Mouse (Mus musculus) B cell, adult 67 days (primary cell): ENCODE data around the gene Gap43. TPM values are rescaled to one million over a fixed set of nuclear protein-coding genes. Genes with fewer than 3 reads are reported as not detected.

Experiments used
- total RNA-seq, 2 experiments: library from RNA; stranded (reverse); gene quantifications; 4 replicates each; pipeline ENCODE4 v1.2.4; 2023

The Gap43 gene
- not detected for total RNA-seq

DNA sequence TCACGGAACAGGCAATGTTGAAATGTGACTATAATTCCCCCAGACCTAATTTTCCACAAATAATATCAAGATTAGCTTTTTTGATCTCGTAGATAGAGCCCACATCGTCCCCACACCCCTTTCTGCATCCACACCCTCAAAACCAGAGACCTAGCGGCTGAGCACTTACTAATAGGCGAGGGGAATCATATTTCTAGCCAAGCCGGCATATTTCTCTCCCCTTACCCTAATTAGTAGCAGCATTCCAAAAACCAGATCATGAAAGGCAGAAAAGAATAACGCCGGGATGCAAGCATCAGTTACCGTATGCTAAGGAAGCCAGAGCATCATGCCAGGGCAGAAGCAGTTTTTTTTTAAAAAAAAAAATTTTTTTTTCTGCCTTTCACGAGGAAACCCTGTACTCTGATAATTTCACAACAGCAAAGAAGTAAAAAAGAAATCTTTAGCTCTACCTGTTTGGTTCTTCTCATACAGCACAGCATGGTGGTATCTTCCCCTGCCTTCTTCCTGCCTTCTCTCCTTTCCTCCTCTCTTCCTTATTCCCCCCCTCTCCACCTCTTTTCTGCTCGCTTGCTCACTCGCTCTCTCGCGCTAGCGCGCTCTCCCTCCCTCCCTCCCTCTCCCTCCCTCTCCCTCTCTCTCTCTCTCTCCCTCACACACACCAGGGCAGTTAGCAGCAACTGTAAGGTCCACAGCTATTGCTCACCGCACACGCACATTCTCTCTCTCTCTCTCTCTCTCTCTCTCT is at the start of gene Gap43:
TSS of gene Gap43 (minus strand) at position 631 of the 748 bp plus-strand sequence.

